Mouse (Mus musculus) ES-E14 (cell line): ENCODE data around the gene Klhl9.

Source experiments
- ZC3H11A ChIP-seq: IDR thresholded peaks from 2 replicates; pipeline ENCODE4 v1.6.1; 2012; ENCODE audit warnings: low read depth, mild to moderate bottlenecking, inconsistent platforms, low read length, borderline replicate concordance
- ZNF384 ChIP-seq: IDR thresholded peaks from 2 replicates; pipeline ENCODE4 v1.6.1; 2012; ENCODE audit warnings: low read depth, low read length, inconsistent platforms

- TF ChIP-seq ZNF384 (no peak), ZC3H11A (no peak)
These were observed 21.9 kb upstream of the Klhl9 start for GRCm38 (mm10) chr4:88744207-88744606.
